Mouse (Mus musculus) testis, adult 2 months (tissue): ENCODE results near the gene Gucy2c. TPM values are rescaled to one million over a fixed set of nuclear protein-coding genes. Genes with fewer than 3 reads are reported as not detected.

ENCODE experiments used
- H3K27ac ChIP-seq: fragments of 200-500 bp; 2 replicates; pipeline ENCODE4 v1.5.1; 2012; ENCODE audit warnings: low read depth, low read length; ENCODE audit not compliant: control insufficient read depth, insufficient read depth
- H3K27me3 ChIP-seq: fragments of 200-500 bp; 2 replicates; pipeline ENCODE4 v1.6.1; 2012; ENCODE audit warnings: mild to moderate bottlenecking, low read length, moderate library complexity; ENCODE audit not compliant: control insufficient read depth, insufficient read depth
- H3K36me3 ChIP-seq: fragments of 200-500 bp; 2 replicates; pipeline ENCODE4 v1.6.1; 2012; ENCODE audit warnings: mild to moderate bottlenecking, low read length; ENCODE audit not compliant: control insufficient read depth, insufficient read depth
- H3K4me1 ChIP-seq: fragments of 200-500 bp; 2 replicates; pipeline ENCODE4 v1.6.1; 2012; ENCODE audit warnings: low read length; ENCODE audit not compliant: control insufficient read depth, insufficient read depth
- H3K4me3 ChIP-seq: fragments of 200-500 bp; 2 replicates; pipeline ENCODE4 v1.5.1; 2012; ENCODE audit warnings: low read depth, mild to moderate bottlenecking, low read length, moderate library complexity, mixed read lengths; ENCODE audit not compliant: control insufficient read depth
- CTCF ChIP-seq: fragments of 200-500 bp; IDR thresholded peaks from 2 replicates; pipeline ENCODE4 v1.5.1; 2012; ENCODE audit warnings: low read depth, mild to moderate bottlenecking, inconsistent platforms, low read length, moderate library complexity; ENCODE audit not compliant: control insufficient read depth, insufficient read depth, insufficient replicate concordance
- POLR2A ChIP-seq: fragments of 200-500 bp; IDR thresholded peaks from 2 replicates; pipeline ENCODE4 v1.6.1; 2012; ENCODE audit warnings: low read depth, mild to moderate bottlenecking, inconsistent platforms, low read length, moderate library complexity; ENCODE audit not compliant: control insufficient read depth
- polyA plus RNA-seq: library from polyadenylated mRNA; depleted of rRNA; stranded (reverse); fragments of >200 nt; gene quantifications from 2 replicates; pipeline ENCODE4 v1.2.3, GENCODE M21; 2012

Gucy2c gene
- polyA plus RNA-seq, 1 experiment: 0.33 TPM

DNA sequence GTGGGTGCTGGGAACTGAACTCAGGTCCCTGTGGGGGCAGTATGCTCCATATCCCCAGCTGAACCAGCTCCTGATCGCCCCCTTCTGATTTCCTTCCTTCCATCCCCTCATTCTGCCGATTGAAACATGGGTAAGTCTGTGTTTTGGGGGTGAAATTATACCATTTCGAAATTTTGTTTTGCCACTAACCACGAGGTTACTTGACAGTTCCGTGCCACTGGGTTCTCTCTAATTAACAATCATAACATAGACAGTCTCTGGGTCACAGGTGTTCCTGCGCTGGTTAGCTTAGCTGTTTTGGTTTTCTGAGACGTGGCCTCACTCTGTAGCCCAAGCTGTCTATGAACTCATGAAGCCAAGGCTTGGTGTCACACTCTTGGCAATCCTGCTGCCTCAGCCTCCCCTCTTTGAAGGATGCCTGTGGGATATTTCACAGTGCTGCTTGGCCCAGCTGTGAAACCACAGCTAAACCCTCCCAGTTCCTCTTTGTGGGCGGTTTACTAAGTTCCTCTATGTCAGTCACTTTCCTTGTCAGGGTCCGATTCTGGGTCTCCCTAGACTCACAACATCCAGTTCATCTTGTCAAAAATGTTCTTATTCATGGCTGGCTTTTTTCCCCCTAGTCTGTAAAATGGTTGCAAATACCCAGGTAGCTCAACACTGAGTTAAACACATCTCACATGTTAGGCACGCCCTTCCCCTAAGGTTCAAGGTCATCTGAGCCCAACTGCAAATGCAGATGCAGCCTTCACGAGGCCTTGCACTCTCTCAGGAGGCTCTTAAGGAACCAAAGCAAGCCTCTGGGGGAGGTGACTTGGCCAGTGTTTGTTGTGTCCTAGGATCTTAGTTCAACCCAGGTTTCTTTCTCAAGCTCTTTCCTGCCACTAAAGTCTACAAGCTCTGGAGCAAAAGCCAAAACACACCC, 97.9 kb downstream of the Gucy2c start:
- Histone ChIP-seq H3K4me1 (peaks cover 6% of the 10 kb centered on the region; the same call in 1 of the 2 replicates), H3K36me3 (no peaks in the 10 kb centered on the region), H3K27me3 (no peaks in the 10 kb centered on the region), H3K4me3 (no peak overlapping the region), H3K27ac (no peak overlapping the region)
- TF ChIP-seq POLR2A (no peak), CTCF (no peak)

DNA sequence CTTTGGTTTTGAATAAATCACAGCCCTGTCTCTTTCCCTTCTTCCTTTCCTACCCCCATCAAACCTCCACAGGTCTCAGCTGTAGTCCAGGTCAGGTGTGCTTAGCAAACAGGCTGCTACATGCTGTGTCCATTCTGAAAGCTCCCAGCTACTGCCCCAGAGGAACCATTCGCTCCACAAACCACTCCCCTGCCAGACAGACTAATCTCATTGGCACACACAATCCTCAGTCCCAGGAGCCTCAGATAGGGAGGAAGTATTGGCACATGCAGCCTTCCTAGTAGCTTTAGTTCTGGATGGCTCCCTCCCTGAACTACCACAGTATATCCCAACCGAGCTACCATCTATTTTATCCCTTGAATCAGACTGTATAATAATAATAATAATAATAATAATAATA, 102.2 kb downstream of the Gucy2c start:
- peak overlapping the region; percentile 60 for H3K4me3 ChIP-seq
- no peaks in the 10 kb centered on the region for H3K27me3 ChIP-seq
- H3K27ac ChIP-seq: no peak overlapping the region
- no peaks in the 10 kb centered on the region for H3K36me3 ChIP-seq
- peaks cover 2% of the 10 kb centered on the region for H3K4me1 ChIP-seq
- TF ChIP-seq POLR2A (no peak), CTCF (no peak)

DNA sequence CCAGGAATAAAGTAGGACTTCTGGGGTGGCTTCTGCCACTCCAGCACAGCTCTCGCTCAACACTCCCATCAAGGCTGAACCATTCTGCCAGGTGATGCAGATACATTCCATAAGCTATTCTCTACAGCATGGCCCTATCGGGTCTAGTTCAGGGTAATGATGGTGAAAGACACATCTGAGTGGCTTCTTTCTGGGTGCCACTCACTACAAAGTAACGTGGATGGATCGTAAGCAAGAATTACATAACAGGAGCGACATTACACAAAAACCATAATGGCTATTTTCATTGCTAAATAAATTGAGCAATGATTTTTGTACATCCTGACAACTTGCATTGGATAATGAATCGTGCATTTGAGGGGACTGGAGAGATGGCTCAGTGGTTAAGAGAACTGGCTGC, 106.6 kb downstream of the Gucy2c start:
- TF ChIP-seq CTCF (no peak), POLR2A (no peak)
- Histone ChIP-seq H3K4me1 (peaks cover 3% of the 10 kb centered on the region), H3K36me3 (no peaks in the 10 kb centered on the region), H3K4me3 (no peak overlapping the region), H3K27me3 (no peaks in the 10 kb centered on the region), H3K27ac (no peak overlapping the region)

DNA sequence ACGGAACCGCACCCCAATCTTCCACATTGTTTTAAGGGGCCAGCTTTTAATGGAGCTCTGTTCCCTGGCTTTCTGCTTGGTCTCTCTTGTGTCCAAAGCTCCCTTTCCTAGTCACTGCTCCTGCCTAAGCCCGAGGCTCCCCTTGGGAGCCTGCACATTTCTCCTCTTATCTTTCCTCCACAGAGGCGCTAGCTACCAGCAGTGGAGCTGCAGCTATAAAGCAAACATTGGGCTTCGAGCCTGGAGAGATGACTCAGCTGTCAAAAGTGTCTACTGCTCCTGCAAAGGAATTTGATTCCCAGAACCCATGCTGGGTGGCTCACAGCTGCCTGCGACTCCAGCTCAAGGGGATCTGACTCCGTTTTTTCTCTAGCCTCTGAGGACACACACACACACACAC, 109.1 kb downstream of the Gucy2c start:
- H3K4me3 ChIP-seq: no peak overlapping the region
- no peak overlapping the region for H3K27ac ChIP-seq
- no peaks in the 10 kb centered on the region for H3K27me3 ChIP-seq
- peaks cover 3% of the 10 kb centered on the region for H3K4me1 ChIP-seq
- no peaks in the 10 kb centered on the region for H3K36me3 ChIP-seq
- no peak for TF ChIP-seq POLR2A
- no peak for TF ChIP-seq CTCF

DNA sequence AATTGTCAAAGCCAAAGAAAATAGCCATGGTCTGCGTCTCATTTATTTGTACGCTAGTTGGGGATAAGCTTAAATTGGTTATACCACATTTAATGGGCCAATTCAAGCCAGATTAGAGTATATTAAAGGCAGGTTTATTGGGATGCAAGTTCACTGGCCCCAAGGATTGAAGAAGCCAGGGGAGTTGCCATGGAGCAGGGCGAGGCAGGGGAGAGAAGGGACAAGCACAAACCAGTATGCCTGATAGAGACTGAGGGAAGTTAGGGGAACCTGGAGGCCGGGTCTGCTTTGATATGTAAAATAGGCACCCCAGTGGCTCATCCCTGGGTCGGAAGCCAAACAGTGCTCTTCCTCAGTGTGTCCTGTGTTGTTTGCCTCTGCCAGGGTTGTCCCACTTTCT, 112.3 kb downstream of the Gucy2c start:
- Histone ChIP-seq H3K4me3 (no peak overlapping the region), H3K27me3 (no peaks in the 10 kb centered on the region), H3K36me3 (no peaks in the 10 kb centered on the region), H3K27ac (no peak overlapping the region), H3K4me1 (peaks cover 2% of the 10 kb centered on the region)
- no peak for TF ChIP-seq CTCF
- no peak for TF ChIP-seq POLR2A

DNA sequence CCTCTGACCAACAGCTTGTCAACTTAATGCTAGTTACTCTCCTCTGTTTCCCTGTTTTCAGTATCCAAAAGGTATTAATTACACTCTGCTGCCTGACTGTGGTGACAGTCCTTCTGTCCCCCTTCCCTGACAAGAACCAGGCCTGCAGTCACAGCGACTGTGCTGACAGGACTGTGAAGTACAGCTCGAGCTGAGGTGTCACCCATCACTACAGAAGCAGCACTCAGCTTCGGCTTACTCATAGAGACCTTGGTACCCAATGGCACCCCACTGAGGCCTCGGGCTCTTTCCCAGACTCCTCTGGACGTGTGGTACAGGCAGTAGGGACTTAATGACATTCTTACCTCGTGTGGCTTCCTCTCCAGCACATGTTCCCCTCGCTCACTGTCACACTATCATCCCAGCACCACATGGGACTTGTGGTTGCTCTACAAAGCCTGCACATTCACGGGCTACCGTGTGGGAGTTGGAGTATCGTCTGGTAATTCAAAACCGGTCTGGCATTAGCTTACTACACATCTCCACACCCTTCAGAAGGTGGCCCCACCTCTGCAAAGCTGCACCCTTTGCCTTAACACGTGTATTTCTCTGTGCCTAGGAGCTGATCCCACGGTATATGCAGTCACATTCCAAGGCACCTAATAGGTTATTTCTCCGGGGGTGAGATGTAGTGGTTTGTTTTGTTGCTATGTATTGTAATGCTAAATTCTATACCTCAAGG, 113.1 kb downstream of the Gucy2c start:
- H3K4me3 ChIP-seq: no peak overlapping the region
- H3K4me1 ChIP-seq: no peaks in the 10 kb centered on the region
- H3K36me3 ChIP-seq: no peaks in the 10 kb centered on the region
- H3K27me3 ChIP-seq: no peaks in the 10 kb centered on the region
- TF ChIP-seq POLR2A: no peak
- TF ChIP-seq CTCF: no peak
- H3K27ac ChIP-seq: no peak overlapping the region

DNA sequence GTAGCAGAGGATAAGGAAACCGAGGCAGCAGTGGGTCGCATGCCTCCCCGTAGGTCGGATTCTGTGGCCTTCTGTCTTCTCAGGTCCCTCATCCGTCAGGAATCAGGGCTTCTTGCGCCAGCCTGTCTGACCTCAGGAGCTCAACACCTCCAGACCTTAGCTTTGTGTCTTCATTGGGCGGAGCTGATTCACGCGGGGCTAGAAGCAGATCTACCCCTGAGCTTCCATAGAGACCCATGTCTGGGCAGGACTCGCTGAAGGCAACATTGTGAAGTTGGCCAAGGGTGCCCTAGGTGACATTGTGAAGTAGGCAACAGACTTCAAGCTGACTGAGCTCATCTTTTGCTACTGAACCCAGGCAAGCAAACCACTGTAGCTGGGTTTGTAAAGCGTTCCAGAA, 119.5 kb downstream of the Gucy2c start:
- H3K27me3 ChIP-seq: no peaks in the 10 kb centered on the region
- no peaks in the 10 kb centered on the region for H3K36me3 ChIP-seq
- H3K27ac ChIP-seq: no peak overlapping the region
- peaks cover 2% of the 10 kb centered on the region; the same call in 1 of the 2 replicates for H3K4me1 ChIP-seq
- peak overlapping the region; percentile 66 for H3K4me3 ChIP-seq
- no peak for TF ChIP-seq CTCF
- no peak; the same call in 1 of the 2 replicates for TF ChIP-seq POLR2A
